Mouse (Mus musculus) kidney, adult 9 months (tissue): ENCODE results near the gene Kifc1.
A peak's percentile ranks its signal among the peaks of the same experiment; 100 is the strongest.

Experiments used
- DNase-seq: peaks from one replicate; pipeline ENCODE4 v3.0.0; 2022

Kifc1 gene

DNA sequence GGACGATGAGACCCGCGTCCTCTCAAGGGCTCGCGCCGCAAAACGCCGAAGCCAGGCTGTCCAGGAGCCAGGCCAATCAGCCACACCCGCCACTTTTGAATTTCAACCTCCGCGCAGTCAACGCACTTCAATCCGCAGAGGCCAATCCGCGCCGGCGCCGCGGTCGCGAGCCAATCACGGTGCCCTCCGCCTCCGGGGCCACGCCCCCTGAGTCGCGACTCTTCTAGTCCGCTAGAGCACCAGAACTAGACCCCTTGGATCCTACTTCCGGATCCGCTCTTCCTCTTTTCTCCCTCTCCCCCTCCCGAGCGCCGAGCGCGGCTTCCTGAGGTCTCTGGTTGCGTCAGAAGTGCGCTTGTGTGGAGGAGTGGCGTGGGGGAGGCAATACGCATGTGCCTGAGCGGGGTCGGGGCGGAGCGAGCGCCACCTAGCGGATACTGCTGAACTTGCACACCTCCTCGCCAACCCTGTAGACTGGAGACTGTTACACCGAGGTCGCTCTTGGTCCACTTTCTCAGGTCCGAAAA, at the start of gene Kifc1:
Gene Kifc1 (minus strand): TSS at position 129 of the 527 bp plus-strand sequence.
- peak; percentile 100 for DNase-seq

- DNase-seq, result no peak
Measured at GRCm38 (mm10) chr17:33938783-33939182, 48.3 kb upstream of the Kifc1 start.

- no peak for DNase-seq
Measured at GRCm38 (mm10) chr17:33936993-33937392, 46.5 kb upstream of the Kifc1 start.

- no peak for DNase-seq
Measured at GRCm38 (mm10) chr17:33935422-33936055, 45.1 kb upstream of the Kifc1 start.

- no peak for DNase-seq
Measured at GRCm38 (mm10) chr17:33932970-33933369, 42.5 kb upstream of the Kifc1 start.

- DNase-seq, result peak; percentile 41
Measured at GRCm38 (mm10) chr17:33932448-33932847, 42.0 kb upstream of the Kifc1 start.

DNA sequence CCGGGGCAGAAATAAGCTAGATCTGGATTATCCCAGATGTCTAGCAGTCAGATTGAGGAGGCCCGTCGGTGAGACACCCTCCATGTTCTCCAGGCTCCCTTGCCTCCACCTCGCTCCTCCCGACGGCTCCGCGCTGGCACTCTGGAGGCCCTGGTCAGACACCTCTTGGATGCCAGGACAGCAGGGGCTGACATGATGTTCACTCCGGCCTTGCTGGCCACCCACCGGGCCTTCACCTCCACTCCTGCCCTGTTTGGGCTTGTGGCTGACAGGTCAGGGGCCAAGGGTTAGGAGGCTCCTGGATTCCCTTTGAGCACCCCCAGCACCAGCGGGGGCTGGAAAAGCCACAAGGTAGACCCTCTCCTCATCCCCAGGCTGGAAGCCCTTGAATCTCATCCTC, 41.5 kb upstream of the Kifc1 start:
- DNase-seq, result no peak

DNA sequence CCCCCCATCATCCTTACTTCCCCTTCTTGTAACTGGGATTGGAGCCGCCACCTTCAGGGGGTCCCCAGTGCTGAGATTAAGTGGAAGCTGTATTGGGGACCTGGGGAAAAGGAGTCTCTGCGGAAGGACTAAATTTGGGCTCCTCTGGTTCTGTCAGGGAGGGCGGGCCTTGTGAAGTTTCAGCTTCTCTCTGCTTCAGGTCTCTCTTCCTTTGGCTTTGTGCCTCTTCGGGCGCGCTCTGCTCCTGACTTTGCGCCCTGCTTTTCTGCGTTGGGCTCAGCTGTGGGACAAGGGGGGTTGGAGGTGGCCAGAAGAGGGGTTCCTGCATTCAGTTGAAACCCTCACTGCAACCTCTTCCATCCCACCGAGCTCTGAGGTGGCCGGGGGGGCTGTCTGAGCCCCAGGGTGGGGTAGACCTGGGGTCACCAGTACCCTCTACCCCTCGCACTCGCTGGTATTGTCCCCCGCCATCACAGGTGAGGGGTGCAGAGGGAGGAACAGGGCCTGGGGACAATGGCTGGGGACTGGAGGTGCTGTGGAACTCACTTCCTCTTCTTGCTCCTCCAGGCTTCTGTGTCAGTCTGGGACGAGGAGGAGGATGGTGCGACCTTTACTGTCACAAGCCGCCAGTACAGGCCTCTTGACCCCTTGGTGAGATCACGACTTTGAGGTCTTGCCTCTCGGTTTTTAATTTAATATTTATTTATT, 40.9 kb upstream of the Kifc1 start:
- no peak for DNase-seq

DNA sequence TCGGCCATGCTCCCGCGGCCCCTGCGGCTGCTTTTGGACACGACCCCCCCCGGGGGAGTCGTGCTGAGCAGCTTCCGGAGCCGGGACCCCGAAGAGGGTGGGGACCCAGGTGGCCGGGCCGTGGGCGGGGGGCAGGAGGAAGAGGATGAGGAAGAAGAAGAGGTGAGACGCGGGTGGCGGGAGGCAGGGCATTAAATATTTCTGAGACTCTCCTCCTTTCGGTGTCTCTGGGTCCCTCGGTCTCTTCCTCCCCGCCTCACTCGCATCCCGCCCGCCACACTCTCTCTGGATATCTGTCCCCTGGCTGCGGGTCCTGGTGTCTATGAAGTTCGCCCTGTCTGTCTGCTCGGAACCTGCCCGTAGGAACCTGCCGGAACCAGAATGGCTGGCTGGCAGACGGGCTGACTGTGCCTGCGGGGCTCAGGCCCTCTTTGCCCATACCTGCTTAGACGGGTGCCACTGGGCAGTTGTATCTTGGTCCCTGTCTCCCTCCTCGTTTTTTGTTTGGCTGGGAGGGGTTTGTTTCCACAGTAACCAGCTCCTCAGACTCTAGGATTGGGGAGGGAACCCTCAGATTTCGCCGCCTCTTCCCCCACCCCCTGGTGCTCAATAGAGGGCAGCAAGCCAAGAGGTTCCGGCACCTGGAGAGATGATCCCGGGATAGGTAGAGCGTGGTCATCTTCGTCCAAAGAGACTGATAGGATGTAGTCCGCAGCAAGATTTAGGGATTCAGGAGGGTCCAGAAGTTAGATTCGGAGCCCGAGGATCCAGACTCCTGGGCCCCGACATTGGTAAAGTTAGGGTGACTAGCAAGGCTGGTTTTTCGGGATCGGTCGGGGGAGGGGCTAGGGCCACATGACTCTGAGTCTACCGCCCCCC, 40.1 kb upstream of the Kifc1 start:
- DNase-seq, result peak; percentile 84

DNA sequence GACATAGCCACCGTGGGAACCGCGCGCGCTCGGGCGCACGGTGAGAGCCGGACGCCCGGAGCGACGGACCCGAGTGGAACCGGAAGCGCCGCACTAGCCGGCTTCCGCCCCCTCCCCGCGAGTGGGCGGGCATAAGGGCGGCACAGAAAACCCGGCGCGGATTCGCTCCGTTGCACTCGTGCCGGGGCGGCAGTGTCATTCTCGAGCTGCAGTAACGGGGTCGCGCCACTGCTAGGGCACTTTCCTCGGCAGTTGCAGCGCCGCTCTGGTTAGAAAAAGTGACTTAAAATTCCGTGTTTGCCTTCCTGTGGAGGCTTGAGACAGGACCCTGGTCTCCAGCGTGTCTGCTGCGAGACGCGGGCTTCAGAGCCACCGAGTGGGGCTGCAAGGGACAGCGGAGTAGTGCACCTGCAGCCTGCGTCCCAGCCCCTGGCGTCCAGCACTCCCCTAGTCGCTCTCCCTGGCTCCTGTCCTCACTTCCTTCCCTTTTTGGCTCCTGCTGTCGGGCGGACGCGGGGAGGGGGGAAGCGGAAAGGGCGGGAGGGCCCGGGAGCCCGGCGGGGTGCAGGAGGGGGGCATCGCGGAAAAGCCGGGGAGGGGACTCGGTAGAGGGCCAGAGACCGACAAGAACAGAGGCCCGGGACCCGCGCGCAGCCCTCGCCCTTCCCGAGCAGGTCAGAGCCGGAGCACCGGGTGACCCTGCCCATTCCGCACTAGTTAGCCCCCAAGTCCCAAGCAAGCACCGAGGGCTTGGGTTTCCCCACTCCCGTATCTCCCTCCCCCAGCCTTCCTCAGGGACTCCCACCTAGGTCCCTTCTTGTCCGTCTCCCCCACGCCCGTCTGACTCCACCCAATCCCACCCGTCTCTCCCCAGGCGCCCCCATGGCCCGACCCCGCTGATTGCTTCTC, 39.2 kb upstream of the Kifc1 start, which contains the start of gene Rgl2:
Gene Rgl2 (plus strand): TSS at position 173 of the 909 bp plus-strand sequence.
- peak; percentile 92 for DNase-seq

DNA sequence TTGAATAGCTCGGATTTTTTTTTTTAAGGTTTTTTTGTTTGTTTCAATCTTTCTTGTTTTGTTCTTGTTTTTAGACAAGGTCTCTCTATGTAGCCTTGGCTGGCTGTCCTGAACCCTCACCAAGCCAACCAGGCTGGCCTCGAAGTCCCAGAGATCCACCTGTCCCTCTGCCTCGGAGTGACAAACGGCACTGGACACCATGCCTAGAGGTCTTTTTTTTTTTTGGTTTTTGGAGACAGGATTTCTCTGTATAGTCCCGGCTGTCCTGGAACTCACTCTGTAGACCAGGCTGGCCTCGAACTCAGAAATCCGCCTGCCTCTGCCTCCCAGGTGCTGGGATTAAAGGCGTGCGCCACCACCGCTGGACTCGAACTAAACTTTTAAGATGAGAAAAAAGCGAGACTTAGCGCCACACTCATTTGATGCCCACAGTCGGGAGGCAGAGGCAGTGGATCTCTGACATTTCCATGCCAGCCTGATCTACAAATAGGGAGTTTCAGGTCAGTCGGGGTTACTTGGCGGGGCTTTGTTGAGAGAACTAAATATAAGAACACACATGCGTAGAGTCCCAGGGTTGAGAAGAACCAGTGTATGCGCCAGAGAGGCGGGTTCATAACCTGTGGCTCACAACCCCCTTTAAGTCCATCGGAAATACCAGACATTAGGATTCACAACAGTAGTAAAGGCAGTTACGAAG, 37.9 kb upstream of the Kifc1 start:
- no peak for DNase-seq

DNA sequence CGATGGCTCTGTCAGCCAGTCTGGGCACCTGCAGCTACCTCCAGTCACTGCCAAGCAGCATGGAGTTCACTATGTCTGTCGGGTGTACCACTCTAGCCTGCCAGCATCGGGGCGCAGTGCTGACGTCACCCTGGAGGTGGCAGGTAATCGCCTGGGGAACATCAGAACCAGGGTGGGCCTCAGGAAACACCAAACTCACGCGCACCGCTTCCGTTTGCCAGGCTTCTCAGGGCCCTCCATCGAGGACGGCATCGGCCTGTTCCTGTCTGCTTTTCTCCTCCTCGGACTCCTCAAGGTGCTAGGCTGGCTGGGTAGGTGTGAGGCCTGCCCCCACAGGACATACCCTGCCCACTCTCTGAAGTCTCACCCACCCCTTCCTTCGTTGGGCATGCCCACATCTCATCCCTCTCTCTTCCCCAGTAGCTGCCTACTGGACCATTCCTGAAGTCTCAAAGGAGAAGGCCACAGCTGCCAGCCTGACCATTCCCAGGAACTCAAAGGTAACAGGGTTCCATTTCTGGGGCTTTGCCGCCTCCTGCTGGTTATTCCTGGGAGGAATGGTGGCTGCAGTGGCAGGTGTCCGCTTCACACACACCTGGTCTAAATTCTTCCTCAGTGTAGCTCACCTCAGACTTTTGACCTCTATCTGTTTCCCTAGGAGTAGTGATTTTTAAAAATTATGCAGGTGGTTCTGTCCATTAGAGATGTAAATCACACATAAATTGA, 35.9 kb upstream of the Kifc1 start:
- DNase-seq, result peak; percentile 57

DNA sequence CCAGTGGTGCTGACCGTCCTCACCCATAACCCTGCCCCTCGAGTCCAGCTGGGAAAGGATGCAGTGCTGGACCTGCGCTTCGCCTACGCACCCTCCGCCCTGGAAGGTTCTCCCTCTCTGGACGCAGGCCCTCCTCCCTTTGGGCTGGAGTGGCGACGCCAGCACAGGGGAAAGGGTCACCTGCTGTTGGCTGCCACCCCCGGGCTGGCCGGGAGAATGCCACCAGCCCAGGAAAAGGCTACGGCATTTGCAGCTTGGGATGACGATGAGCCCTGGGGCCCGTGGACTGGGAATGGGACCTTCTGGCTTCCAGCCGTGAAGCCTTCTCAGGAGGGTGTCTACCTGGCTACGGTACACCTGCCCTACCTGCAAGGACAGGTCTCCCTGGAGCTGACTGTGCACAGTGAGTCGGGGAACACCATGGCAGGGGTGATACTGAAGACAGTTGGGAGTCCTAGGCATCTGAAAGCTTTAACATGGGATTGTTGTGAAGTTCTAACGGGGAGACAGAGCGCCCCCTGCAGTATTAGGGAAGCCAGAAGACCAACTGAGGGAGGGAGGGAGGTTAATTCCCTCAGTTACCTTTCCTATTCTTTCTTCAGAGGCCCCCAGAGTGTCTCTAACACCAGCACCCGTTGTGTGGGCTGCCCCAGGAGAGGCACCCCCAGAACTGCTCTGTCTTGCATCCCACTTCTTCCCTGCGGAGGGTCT, 35.1 kb upstream of the Kifc1 start:
- DNase-seq, result no peak

GRCm38 (mm10) chr17:33924577-33925283, 34.3 kb upstream of the Kifc1 start:
- peak; percentile 59 for DNase-seq

DNA sequence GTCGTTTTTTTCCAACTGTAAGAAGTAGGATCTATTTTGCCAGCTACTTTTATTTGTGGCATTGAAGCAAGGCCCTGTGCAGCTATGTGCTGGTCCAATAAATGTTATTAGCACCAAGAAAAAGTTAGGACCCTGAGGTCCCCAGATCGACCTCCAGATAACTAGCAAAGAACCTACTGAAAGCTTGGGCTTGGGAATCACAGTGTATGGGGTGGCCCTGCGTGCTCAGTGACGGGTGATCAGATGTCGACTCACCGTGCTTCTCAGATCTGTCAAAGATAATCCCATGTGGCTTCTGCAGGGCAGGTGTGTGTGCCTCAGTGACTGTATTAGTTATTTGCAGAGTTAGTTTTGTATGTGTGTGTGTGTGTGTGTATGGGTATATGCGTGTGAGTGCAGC, 30.9 kb upstream of the Kifc1 start:
- DNase-seq, result no peak

- DNase-seq, result peak; percentile 91
Measured at GRCm38 (mm10) chr17:33920282-33921097, 30.0 kb upstream of the Kifc1 start.

DNA sequence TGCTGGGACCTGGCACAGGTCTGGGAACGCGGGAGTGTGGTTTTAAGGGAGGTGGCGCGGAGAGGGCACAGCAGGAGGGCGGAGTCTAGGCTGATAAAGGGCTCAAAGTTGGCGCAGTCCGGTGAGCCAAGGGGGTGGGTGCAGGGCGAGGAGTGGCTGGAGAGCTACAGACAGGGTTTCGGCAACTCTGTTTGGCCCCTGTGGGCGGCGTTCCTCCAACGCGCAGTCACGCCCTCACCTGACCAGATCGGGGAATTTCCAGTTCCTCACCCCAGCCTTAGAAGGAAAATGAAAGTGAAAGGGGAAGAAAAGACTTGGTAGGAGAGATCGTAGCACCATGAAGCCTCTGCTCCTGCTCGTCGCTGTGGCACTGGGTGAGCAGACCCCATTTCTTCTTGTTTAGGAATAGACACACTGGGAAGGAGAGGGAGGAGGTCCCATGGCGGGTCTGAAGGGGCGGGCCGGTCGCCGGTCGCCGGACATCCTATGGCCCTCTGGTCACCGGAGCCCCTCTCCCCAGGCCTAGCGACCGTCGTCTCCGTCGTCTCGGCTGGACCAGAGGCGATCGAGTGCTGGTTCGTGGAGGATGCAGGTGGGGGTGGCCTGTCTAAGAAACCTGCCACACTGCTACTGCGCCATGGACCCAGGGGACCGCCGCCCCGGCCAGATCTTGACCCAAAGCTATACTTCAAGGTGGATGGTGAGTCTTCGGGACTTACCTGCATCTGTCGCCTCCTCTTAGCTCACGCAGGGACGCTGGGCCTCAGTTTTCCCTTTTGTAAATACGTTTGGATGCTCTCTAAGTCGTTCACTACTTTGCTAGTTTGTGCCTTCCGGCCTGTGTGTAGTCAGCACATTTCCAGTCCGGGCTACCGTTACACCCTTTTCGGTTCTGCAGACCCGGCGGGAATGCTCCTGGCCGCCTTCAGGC, 29.2 kb upstream of the Kifc1 start:
- peak; percentile 92 for DNase-seq
